9 mouse cellular contexts compared by ENCODE assay signal in the genomic region with DNA sequence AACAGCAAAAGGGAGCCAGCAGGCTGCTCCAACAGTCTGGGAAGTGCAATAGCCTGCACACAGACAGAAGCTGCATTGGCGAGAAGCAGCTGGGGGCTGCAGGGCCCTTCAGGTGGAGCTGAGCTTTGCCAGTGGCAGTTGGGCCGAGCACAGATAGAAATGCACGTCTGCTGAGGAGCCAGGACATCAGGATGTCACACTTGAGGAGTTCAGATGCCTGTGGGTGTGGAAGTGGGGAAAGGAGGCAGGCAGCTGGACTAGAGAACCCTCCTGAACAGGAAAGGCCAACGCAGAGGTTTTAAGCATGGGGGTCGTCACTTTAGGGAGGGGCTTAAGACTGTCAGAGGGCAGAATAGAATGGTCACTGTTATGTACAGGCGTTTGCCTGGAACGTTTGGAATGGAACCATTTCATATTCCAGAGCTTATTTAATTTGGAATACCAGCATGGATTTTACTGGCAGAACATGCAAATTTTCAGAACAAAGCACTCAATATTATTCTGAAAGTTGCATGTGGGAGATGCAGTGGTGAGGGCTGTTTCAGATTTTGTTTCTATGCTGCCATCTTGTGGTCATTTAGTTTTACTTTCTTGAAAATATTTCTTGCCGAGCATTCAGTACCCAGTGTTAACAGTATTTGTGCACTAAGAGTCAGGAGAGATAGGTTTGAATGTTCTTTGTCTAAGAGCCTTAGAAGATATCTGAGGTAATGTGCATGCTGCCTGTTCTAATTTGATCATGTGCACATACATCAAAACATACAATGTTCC. TPM values are rescaled to one million over a fixed set of nuclear protein-coding genes. Genes with fewer than 3 reads are reported as not detected.
DNase-seq lines count a peak whose midpoint lies in the region; ATAC-seq and TF ChIP-seq lines count a peak whose summit lies in the region.
"Had no signal": no experiment of that assay in that cellular context is flagged by ENCODE, and none has a peak within 500 bp of the region (broad histone marks: within the 10 kb centered on the region; RNA-seq: fewer than 3 reads in every experiment).

No protein-coding gene starts in this region.

- H3K27me3 ChIP-seq in CH12.LX (replicated peaks), result no peaks in the 10 kb centered on the region
- no peaks in the 10 kb centered on the region for H3K27me3 ChIP-seq in embryonic facial prominence, embryonic 14.5 days (replicated peaks; ENCODE audit: control insufficient read depth, insufficient read depth, low read length)
- no peaks in the 10 kb centered on the region for H3K27me3 ChIP-seq in intestine, embryonic 15.5 days (replicated peaks)
- no peaks in the 10 kb centered on the region for H3K27me3 ChIP-seq in stomach, embryonic 14.5 days (ENCODE audit: control insufficient read depth, insufficient read depth, low read length)

- peak; percentile 81 for TF ChIP-seq RAD21 in CH12.LX (IDR thresholded peaks at IDR 0.05; ENCODE audit: low read depth, low read length)

- peak in 1 of 2 experiments; percentile 81; a peak in 2 of 4 replicates for TF ChIP-seq CTCF in CH12.LX (conservative IDR thresholded peaks at IDR 0.05 in 1 of 2, IDR thresholded peaks at IDR 0.05 in 1 of 2; ENCODE audit: low read depth in 2 of 2, low read length in 2 of 2)

- TF ChIP-seq EP300 in CH12.LX (IDR thresholded peaks at IDR 0.05; ENCODE audit: low read length), result no peak

- no peak for TF ChIP-seq POLR2A in CH12.LX (IDR thresholded peaks at IDR 0.05; ENCODE audit: low read depth, low read length)

- H3K79me2 ChIP-seq in CH12.LX (replicated peaks; ENCODE audit: control insufficient read depth, extremely low read depth, insufficient read depth, poor library complexity, severe bottlenecking), result no peaks in the 10 kb centered on the region

- H3K4me1 ChIP-seq in CH12.LX (ENCODE audit: control insufficient read depth in 1 of 2, insufficient read depth in 2 of 2), result 0 out of 4 replicates have a peak, but pooled peaks cover 0 to 6% of the 10 kb centered on the region in 2 experiments
- H3K4me1 ChIP-seq in embryonic facial prominence, embryonic 14.5 days (ENCODE audit: control insufficient read depth, insufficient read depth, low read length), result no peaks in the 10 kb centered on the region
- H3K4me1 ChIP-seq in intestine, embryonic 15.5 days (replicated peaks), result no peaks in the 10 kb centered on the region
- H3K4me1 ChIP-seq in stomach, embryonic 14.5 days (ENCODE audit: control insufficient read depth, insufficient read depth, low read length), result no peaks in the 10 kb centered on the region

- intact Hi-C loops in heart, postnatal 25 days (cut with DNase I), result loop anchor here (1.0 kb wide), 2 partner anchors 97 to 206 kb away; no protein-coding TSS in a partner anchor

- no peak overlapping the region for H3K4me2 ChIP-seq in CH12.LX (ENCODE audit: insufficient read depth, low read depth, poor library complexity, severe bottlenecking)
- H3K4me2 ChIP-seq in embryonic facial prominence, embryonic 14.5 days (ENCODE audit: low read depth, low read length), result no peak overlapping the region
- H3K4me2 ChIP-seq in intestine, embryonic 15.5 days (replicated peaks), result no peak overlapping the region
- no peak overlapping the region for H3K4me2 ChIP-seq in stomach, embryonic 14.5 days (replicated peaks; ENCODE audit: low read depth, low read length)

- H3K9me3 ChIP-seq in CH12.LX (replicated peaks; ENCODE audit: low read length), result peaks cover 6% of the 10 kb centered on the region
- 0 out of 2 replicates have a peak, but pooled peaks cover 7% of the 10 kb centered on the region for H3K9me3 ChIP-seq in embryonic facial prominence, embryonic 14.5 days (ENCODE audit: control insufficient read depth, low read length)
- H3K9me3 ChIP-seq in intestine, embryonic 15.5 days, result no peaks in the 10 kb centered on the region
- H3K9me3 ChIP-seq in stomach, embryonic 14.5 days (ENCODE audit: control insufficient read depth, low read depth, low read length), result peaks cover 7% of the 10 kb centered on the region; the same call in 1 of the 2 replicates

- dilution Hi-C loops in CH12.LX (cut with MboI; ENCODE audit: extremely low pct_ligation_motif_present, extremely low pct_unique_long_range_greater_than_20kb, low sequenced_read_pairs), result no loop called here

- no peak overlapping the region for H3K27ac ChIP-seq in CH12.LX (ENCODE audit: insufficient read depth, low read depth)
- H3K27ac ChIP-seq in embryonic facial prominence, embryonic 14.5 days (replicated peaks; ENCODE audit: low read depth, low read length), result no peak overlapping the region
- H3K27ac ChIP-seq in intestine, embryonic 15.5 days, result no peak overlapping the region
- H3K27ac ChIP-seq in stomach, embryonic 14.5 days (ENCODE audit: low read length), result no peak overlapping the region

- peaks cover 9 to 65% of the 10 kb centered on the region in 2 experiments for H3K36me3 ChIP-seq in CH12.LX (replicated peaks in 1 of 2; ENCODE audit: control insufficient read depth in 1 of 2, insufficient read depth in 1 of 2, low read length in 1 of 2)
- H3K36me3 ChIP-seq in embryonic facial prominence, embryonic 14.5 days (ENCODE audit: control insufficient read depth, insufficient read depth, low read length), result peaks cover 54% of the 10 kb centered on the region
- H3K36me3 ChIP-seq in intestine, embryonic 15.5 days, result 0 out of 2 replicates have a peak, but pooled peaks cover 3% of the 10 kb centered on the region
- H3K36me3 ChIP-seq in stomach, embryonic 14.5 days (ENCODE audit: control insufficient read depth, insufficient read depth, low read length), result peaks cover 7% of the 10 kb centered on the region

- H3K9ac ChIP-seq in CH12.LX (ENCODE audit: insufficient read depth, low read depth), result no peak overlapping the region
- no peak overlapping the region for H3K9ac ChIP-seq in embryonic facial prominence, embryonic 14.5 days (ENCODE audit: low read depth, low read length)
- no peak overlapping the region for H3K9ac ChIP-seq in intestine, embryonic 15.5 days
- H3K9ac ChIP-seq in stomach, embryonic 14.5 days (replicated peaks; ENCODE audit: low read depth, low read length), result no peak overlapping the region

- H3K4me3 ChIP-seq in CH12.LX (replicated peaks in 1 of 3; ENCODE audit: low read depth in 2 of 3, low read length in 2 of 3, poor library complexity in 1 of 3), result no peak overlapping the region
- no peak overlapping the region for H3K4me3 ChIP-seq in embryonic facial prominence, embryonic 14.5 days (ENCODE audit: low read depth, low read length)
- H3K4me3 ChIP-seq in intestine, embryonic 15.5 days (replicated peaks), result no peak overlapping the region
- H3K4me3 ChIP-seq in stomach, embryonic 14.5 days (ENCODE audit: low read depth, low read length), result no peak overlapping the region

- peak; percentile 17 to 28 for DNase-seq in heart, adult 9 months (ENCODE audit: low spot score in 2 of 2)
- no peak for DNase-seq in heart, postnatal 25 days (ENCODE audit: low spot score)
- DNase-seq in CH12.LX (ENCODE audit: extremely low read depth), result peak; percentile 58
- DNase-seq in embryonic facial prominence, embryonic 14.5 days (ENCODE audit: low spot score), result peak; percentile 87
- DNase-seq in right cerebral cortex, postnatal 25 days, result no peak
- no peak for DNase-seq in kidney, adult 18-20 months

- 37% methylated on average over 8 of the region's 8 CpGs for WGBS in embryonic facial prominence, embryonic 14.5 days
- 47% methylated on average over 8 of the region's 8 CpGs for WGBS in intestine, embryonic 15.5 days
- 41% methylated on average over 8 of the region's 8 CpGs for WGBS in stomach, embryonic 14.5 days

- in situ Hi-C loops in CH12.LX (cut with MboI; ENCODE audit: low pct_ligation_motif_present, low pct_unique_long_range_greater_than_20kb, low sequenced_read_pairs), result loop anchor here (5.0 kb wide), 1 partner anchor 205 kb away; no protein-coding TSS in a partner anchor

- ATAC-seq in embryonic facial prominence, embryonic 14.5 days (ENCODE audit: low read depth), result peak; percentile 74
- peak; percentile 61 for ATAC-seq in intestine, embryonic 15.5 days
- 0 out of 2 replicates have a peak, but pooled peaks have one; percentile 28 for ATAC-seq in stomach, embryonic 14.5 days (ENCODE audit: insufficient number of reproducible peaks, insufficient read depth, low FRiP score, low read depth)

TF ChIP-seq in CH12.LX, 34 proteins besides CTCF, POLR2A, EP300 and RAD21:
- TF ChIP-seq SIN3A (IDR thresholded peaks at IDR 0.05; ENCODE audit: low read length), result no peak
- peak; percentile 70 for TF ChIP-seq SMC3 (IDR thresholded peaks at IDR 0.05; ENCODE audit: low read depth, low read length)
- TF ChIP-seq MYC (IDR thresholded peaks at IDR 0.05; ENCODE audit: low read depth, low read length), result peak; percentile 43; the same call in 1 of the 2 replicates
- TF ChIP-seq E2F4 (IDR thresholded peaks at IDR 0.05; ENCODE audit: insufficient replicate concordance, low read depth, low read length), result no peak
TF ChIP-seq in CH12.LX: peak in this region for 2.

RNA-seq across cellular contexts. Expression of a gene that starts 5.2 kb away (rescaled TPM):
- under 1 TPM in 1 of 2 experiments, not detected in 1; 0.08 TPM for total RNA-seq in heart, postnatal 25 days (2021)
- total RNA-seq in CH12.LX (2012; rRNA removed) (0.04 TPM in 1 of 2 replicates, not detected in the other), CH12.LX (2014; rRNA removed) (not detected in 2 replicates)
- not detected in 2 replicates for polyA plus RNA-seq in CH12.LX (2012; ENCODE audit: insufficient read length, low read depth)
- polyA plus RNA-seq in embryonic facial prominence, embryonic 14.5 days (2014; fragmentation: Nextera tagmentation; extraction: Ambion mirVana), result 0.08 TPM in 1 of 2 replicates, not detected in the other
- polyA plus RNA-seq in intestine, embryonic 15.5 days (2015; fragmentation: Nextera tagmentation; extraction: Ambion mirVana), result 4.7 and 5.5 TPM in 2 replicates
- 0.82 TPM in 1 of 2 replicates, not detected in the other for polyA plus RNA-seq in stomach, embryonic 14.5 days (2014; fragmentation: Nextera tagmentation; extraction: Ambion mirVana)
- total RNA-seq: left cerebral cortex, postnatal 25 days had no signal

RNA-seq across cellular contexts. Expression of a gene that starts 10.1 kb away (rescaled TPM):
- total RNA-seq in heart, postnatal 25 days (2021), result 10 to 100 TPM; 88.1 to 93.4 TPM
- total RNA-seq in CH12.LX (2012; rRNA removed), result 2.6 TPM in 2 replicates
- 4.6 and 4.7 TPM in 2 replicates for total RNA-seq in CH12.LX (2014; rRNA removed)
- 8.5 and 10.4 TPM in 2 replicates for polyA plus RNA-seq in CH12.LX (2012; ENCODE audit: insufficient read length, low read depth)
- 54.3 and 55.3 TPM in 2 replicates for polyA plus RNA-seq in embryonic facial prominence, embryonic 14.5 days (2014; fragmentation: Nextera tagmentation; extraction: Ambion mirVana)
- 17.8 and 19.7 TPM in 2 replicates for polyA plus RNA-seq in intestine, embryonic 15.5 days (2015; fragmentation: Nextera tagmentation; extraction: Ambion mirVana)
- 30.6 and 32.1 TPM in 2 replicates for polyA plus RNA-seq in stomach, embryonic 14.5 days (2014; fragmentation: Nextera tagmentation; extraction: Ambion mirVana)

RNA-seq across cellular contexts. Expression of a gene that starts 13.7 kb away (rescaled TPM):
- under 1 TPM; 0.42 to 0.59 TPM for total RNA-seq in heart, postnatal 25 days (2021)
- total RNA-seq in CH12.LX (2012; rRNA removed), result not detected in 2 replicates
- not detected in 2 replicates for total RNA-seq in CH12.LX (2014; rRNA removed)
- not detected in 2 replicates for polyA plus RNA-seq in CH12.LX (2012; ENCODE audit: insufficient read length, low read depth)
- polyA plus RNA-seq in embryonic facial prominence, embryonic 14.5 days (2014; fragmentation: Nextera tagmentation; extraction: Ambion mirVana), result 0.63 and 1.1 TPM in 2 replicates
- 0.28 and 0.38 TPM in 2 replicates for polyA plus RNA-seq in intestine, embryonic 15.5 days (2015; fragmentation: Nextera tagmentation; extraction: Ambion mirVana)
- 0.21 and 0.36 TPM in 2 replicates for polyA plus RNA-seq in stomach, embryonic 14.5 days (2014; fragmentation: Nextera tagmentation; extraction: Ambion mirVana)

Comparison
In these comparisons a context has a peak if more than half of its experiments do, and no peak if none do; other contexts are left out.
1. DNase-seq: peak in heart, adult 9 months (2 of 2), CH12.LX (single experiment) and embryonic facial prominence, embryonic 14.5 days (single experiment); none in heart, postnatal 25 days (single experiment), right cerebral cortex, postnatal 25 days (single experiment) and kidney, adult 18-20 months (single experiment).
2. Peak in every context shown above with its lines, with median percentiles within 50 percentile points of each other: ATAC-seq.